Mouse (Mus musculus) brain, embryonic 14.5 days (tissue): ENCODE results near the gene Fam221a.

ENCODE experiments used
- CTCF ChIP-seq: fragments of 200-500 bp; IDR thresholded peaks from 2 replicates; pipeline ENCODE4 v1.5.1; 2012; ENCODE audit warnings: inconsistent platforms, mild to moderate bottlenecking, moderate library complexity, borderline replicate concordance; ENCODE audit not compliant: insufficient read depth, insufficient read length; ENCODE audit errors: extremely low read depth
- POLR2A ChIP-seq: fragments of 200-500 bp; IDR thresholded peaks from 2 replicates; pipeline ENCODE4 v1.6.1; 2012; ENCODE audit warnings: mild to moderate bottlenecking, inconsistent platforms, borderline replicate concordance; ENCODE audit not compliant: poor library complexity, insufficient read depth, insufficient read length, severe bottlenecking; ENCODE audit errors: extremely low read depth

- TF ChIP-seq POLR2A = no peak
- TF ChIP-seq CTCF = no peak
Measured at GRCm38 (mm10) chr6:49319595-49320315, 47.8 kb upstream of the Fam221a start.
